Mouse (Mus musculus) liver, embryonic 14.5 days (tissue): ENCODE results near the gene Dnajb8. TPM values are rescaled to one million over a fixed set of nuclear protein-coding genes. Genes with fewer than 3 reads are reported as not detected.

Experiments
- ATAC-seq: fragments of 200-750 bp; cut with Nextera tagmentation; 2 replicates; pipeline ENCODE4 v1.8.0; 2017; ENCODE audit warnings: moderate number of reproducible peaks, mild to moderate bottlenecking, moderate library complexity; ENCODE audit not compliant: insufficient read depth
- DNase-seq, 3 experiments: peaks; one replicate each; pipeline ENCODE4 v3.0.0-alpha.2; 2012 to 2013; ENCODE audit warnings: low read depth in 3 of 3, low spot score in 3 of 3
- H3K27ac ChIP-seq: fragments of 300-500 bp; sonication (generic); 2 replicates; pipeline ENCODE4 v1.5.1; 2014; ENCODE audit warnings: moderate library complexity, mild to moderate bottlenecking, control low read depth, inconsistent platforms
- H3K27me3 ChIP-seq: fragments of 300-500 bp; sonication (generic); 2 replicates; pipeline ENCODE4 v1.6.1; 2014; ENCODE audit warnings: mild to moderate bottlenecking, low read length, moderate library complexity; ENCODE audit not compliant: control insufficient read depth, insufficient read depth
- H3K36me3 ChIP-seq: fragments of 300-500 bp; sonication (generic); replicated peaks from 2 replicates; pipeline ENCODE4 v1.6.1; 2014; ENCODE audit warnings: low read depth; ENCODE audit not compliant: control insufficient read depth, insufficient read depth
- H3K4me1 ChIP-seq, 2 experiments: fragments of 200-500 bp in 1 of 2; fragments of 300-500 bp in 1 of 2; sonication (generic) in 1 of 2; replicated peaks; 2 replicates each; pipeline ENCODE4 v1.6.1; 2012 to 2014; ENCODE audit warnings: antibody characterized with exemption in 1 of 2, inconsistent platforms in 1 of 2, low read length in 1 of 2; ENCODE audit not compliant: control insufficient read depth in 2 of 2, insufficient read depth in 2 of 2
- H3K4me2 ChIP-seq: fragments of 300-500 bp; sonication (generic); 2 replicates; pipeline ENCODE4 v1.6.1; 2014; ENCODE audit warnings: low read depth, mild to moderate bottlenecking, control low read depth, moderate library complexity
- H3K4me3 ChIP-seq, 2 experiments: fragments of 200-500 bp in 1 of 2; fragments of 300-500 bp in 1 of 2; sonication (generic) in 1 of 2; 2 replicates each; pipeline ENCODE4 v1.5.1; 2012 to 2014; ENCODE audit warnings: low read depth in 2 of 2, low read length in 2 of 2, mild to moderate bottlenecking in 2 of 2, control low read depth in 1 of 2, inconsistent platforms in 1 of 2, moderate library complexity in 1 of 2; ENCODE audit not compliant: insufficient read depth in 1 of 2
- H3K9ac ChIP-seq: fragments of 300-500 bp; sonication (generic); replicated peaks from 2 replicates; pipeline ENCODE4 v1.6.1; 2014; ENCODE audit warnings: mild to moderate bottlenecking, control low read depth, moderate library complexity
- H3K9me3 ChIP-seq: fragments of 300-500 bp; sonication (generic); 2 replicates; pipeline ENCODE4 v1.6.1; 2016; ENCODE audit warnings: low read length, mixed read lengths; ENCODE audit not compliant: control insufficient read depth
- CTCF ChIP-seq: IDR thresholded peaks from 2 replicates; pipeline ENCODE4 v1.5.1; 2016; ENCODE audit warnings: antibody characterized with exemption, low read depth, control low read depth
- EP300 ChIP-seq: IDR thresholded peaks from 2 replicates; pipeline ENCODE4 v1.6.1; 2016; ENCODE audit warnings: antibody characterized with exemption, low read depth
- WGBS: fragments of 180-500 bp; shearing (Covaris S2); extraction: QIAGEN DNeasy Blood & Tissue Kit; methylation state at CpG from one replicate; pipeline ENCODE4 v1.1.7; 2014; ENCODE audit not compliant: insufficient replicate concordance; 5-methylcytosine and 5-hydroxymethylcytosine counted together
- polyA plus RNA-seq, 2 experiments: library from polyadenylated mRNA; depleted of rRNA in 1 of 2; stranded (reverse) in 1 of 2; unstranded in 1 of 2; fragments of >200 nt; fragmentation: Nextera tagmentation in 1 of 2; extraction: Ambion mirVana in 1 of 2; gene quantifications; 2 replicates each; pipeline versions ENCODE4 v1.2.1 to v1.2.3; 2012 to 2014

Gene Dnajb8
- polyA plus RNA-seq, 2 experiments: not detected

DNA sequence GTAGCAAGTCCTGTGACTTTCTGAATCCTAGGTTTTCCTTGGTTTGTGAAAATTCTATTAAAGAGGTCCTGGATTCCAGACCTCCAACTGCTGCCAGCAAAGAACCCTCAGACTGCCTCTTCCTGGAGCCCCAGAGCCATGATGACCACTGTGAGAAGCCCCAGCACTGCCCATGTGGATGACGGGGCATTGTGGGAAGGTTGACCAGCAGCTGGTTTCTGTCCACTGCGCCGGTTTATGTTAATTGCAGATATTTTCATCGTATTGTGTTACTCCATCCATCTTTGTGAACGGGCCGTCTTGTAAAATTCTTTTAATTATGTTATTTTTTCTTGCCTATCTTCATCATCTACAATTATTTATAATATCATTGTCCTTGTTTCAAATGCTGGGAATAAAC, 52.6 kb downstream of the Dnajb8 start:
- DNase-seq (no peak), ATAC-seq (no peak)
- Histone ChIP-seq H3K9me3 (no peaks in the 10 kb centered on the region), H3K27me3 (no peaks in the 10 kb centered on the region), H3K4me1 (no peaks in the 10 kb centered on the region), H3K9ac (no peak overlapping the region), H3K36me3 (no peaks in the 10 kb centered on the region), H3K27ac (no peak overlapping the region), H3K4me2 (no peak overlapping the region), H3K4me3 (no peak overlapping the region)
- no peak for TF ChIP-seq CTCF
- no peak for TF ChIP-seq EP300
- 84% methylated on average over 6 of the region's 6 CpGs for WGBS

DNA sequence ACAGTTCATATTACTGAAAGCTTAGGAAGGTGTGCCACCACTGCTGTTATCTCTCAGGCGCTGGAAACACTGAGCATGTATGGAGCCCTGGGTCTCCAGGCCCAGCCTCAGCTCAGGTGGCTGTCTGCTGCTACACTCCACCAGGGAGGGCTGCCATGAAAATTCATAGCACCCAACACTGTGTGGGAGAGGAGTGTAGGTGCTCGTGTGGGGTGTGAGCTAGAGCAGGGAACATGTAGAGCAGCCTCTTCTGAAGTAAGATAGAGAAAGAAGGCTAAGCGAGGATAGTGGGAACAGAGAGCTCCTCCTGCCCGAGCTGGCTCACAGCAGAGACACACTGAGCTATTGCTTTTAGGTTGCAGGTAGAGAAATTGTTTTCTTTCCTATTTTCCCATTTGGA, 54.2 kb downstream of the Dnajb8 start:
- Histone ChIP-seq H3K9me3 (no peaks in the 10 kb centered on the region), H3K4me1 (no peaks in the 10 kb centered on the region), H3K36me3 (no peaks in the 10 kb centered on the region), H3K9ac (no peak overlapping the region), H3K4me3 (no peak overlapping the region), H3K27me3 (no peaks in the 10 kb centered on the region), H3K4me2 (no peak overlapping the region), H3K27ac (no peak overlapping the region)
- no peak for TF ChIP-seq CTCF
- no peak for TF ChIP-seq EP300
- ATAC-seq: no peak
- 67% methylated on average over 4 of the region's 4 CpGs for WGBS
- DNase-seq: no peak

DNA sequence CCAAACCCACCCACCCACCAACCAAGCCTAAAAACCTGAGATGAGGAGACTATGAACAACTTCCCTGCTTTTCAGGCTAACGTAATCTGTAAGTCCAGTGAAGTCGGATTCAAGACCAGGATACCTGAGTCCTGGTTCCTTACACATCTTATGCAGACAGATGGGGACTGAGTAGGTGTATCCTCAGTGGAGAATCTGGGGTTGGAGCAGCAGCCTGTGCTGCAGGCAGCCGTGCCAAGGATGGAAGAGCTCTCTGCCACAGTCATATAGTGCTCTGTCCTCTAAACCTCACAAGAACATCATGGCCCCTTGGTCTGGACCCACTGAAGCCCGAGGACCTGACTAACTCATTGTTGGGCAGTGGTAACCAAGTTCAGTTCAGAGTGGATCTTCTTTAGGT, 55.2 kb downstream of the Dnajb8 start:
- Histone ChIP-seq H3K36me3 (no peaks in the 10 kb centered on the region), H3K27ac (no peak overlapping the region), H3K9ac (no peak overlapping the region), H3K9me3 (no peaks in the 10 kb centered on the region), H3K4me3 (no peak overlapping the region), H3K4me2 (no peak overlapping the region), H3K27me3 (no peaks in the 10 kb centered on the region), H3K4me1 (no peaks in the 10 kb centered on the region)
- DNase-seq: no peak
- no peak for TF ChIP-seq CTCF
- 77% methylated on average over 4 of the region's 4 CpGs for WGBS
- ATAC-seq: no peak

DNA sequence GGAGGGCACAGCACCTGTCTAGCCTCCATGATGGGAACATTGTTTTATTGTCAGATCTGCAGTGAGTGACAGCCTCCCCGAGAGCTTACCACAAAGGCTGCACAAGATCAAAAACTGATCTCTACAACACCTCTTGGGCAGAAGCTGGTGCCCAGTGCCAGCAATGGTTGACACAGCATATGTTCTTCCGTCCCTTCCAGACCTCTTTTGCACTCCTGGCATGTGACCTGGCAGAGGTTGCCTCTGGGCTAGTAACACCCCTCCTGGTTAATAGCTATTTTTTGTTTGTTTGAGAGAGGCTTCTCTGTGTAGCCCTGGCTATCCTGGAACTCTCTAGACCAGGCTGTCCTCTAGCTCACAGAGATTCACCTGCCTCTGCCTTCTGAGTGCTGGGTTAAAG, 56.1 kb downstream of the Dnajb8 start:
- Histone ChIP-seq H3K27me3 (no peaks in the 10 kb centered on the region), H3K4me1 (no peaks in the 10 kb centered on the region), H3K9me3 (no peaks in the 10 kb centered on the region), H3K36me3 (no peaks in the 10 kb centered on the region), H3K4me2 (no peak overlapping the region), H3K4me3 (no peak overlapping the region), H3K9ac (no peak overlapping the region), H3K27ac (no peak overlapping the region)
- WGBS: 60% methylated on average over 2 of the region's 2 CpGs
- ATAC-seq (no peak), DNase-seq (no peak)
- no peak for TF ChIP-seq EP300
- TF ChIP-seq CTCF: no peak

DNA sequence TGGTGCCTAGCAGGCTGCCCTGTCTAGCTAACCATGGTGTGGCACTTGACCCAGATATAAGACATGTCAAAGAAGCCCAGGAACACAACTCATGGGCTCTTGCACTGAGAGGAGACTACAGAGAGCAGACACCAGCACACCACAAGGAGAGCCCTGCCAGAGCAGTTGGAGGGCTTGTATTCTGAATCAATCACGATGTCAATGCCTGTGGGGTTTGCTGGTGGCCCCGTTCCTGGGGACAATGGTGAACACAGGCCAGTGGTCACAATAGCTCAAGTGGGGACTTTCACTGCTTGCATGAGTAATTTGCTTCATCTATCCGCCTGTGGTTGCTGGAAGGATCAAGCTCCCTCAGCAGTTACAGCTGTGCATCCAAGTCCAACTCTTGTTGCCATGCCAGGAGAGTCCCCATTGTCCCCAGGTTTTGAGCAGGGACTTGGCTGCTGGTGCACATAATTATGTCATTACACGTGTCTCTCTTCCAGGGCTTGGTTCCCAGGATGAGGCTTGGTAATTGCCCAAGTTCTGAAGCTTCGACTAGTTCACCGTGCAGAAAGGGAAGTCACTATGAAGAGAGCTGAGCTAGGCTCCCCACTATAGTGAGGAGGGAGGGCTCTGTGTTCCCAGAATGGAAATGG, 68.2 kb downstream of the Dnajb8 start:
- Histone ChIP-seq H3K4me1 (peaks cover 13 to 15% of the 10 kb centered on the region in 2 experiments), H3K9ac (no peak overlapping the region), H3K4me2 (no peak overlapping the region), H3K9me3 (no peaks in the 10 kb centered on the region), H3K4me3 (no peak overlapping the region), H3K27me3 (no peaks in the 10 kb centered on the region), H3K36me3 (no peaks in the 10 kb centered on the region), H3K27ac (no peak overlapping the region)
- 65% methylated on average over 6 of the region's 6 CpGs for whole genome bisulfite sequencing
- no peak for DNase-seq
- TF ChIP-seq EP300: no peak
- TF ChIP-seq CTCF: no peak
- no peak for ATAC-seq
